Mouse (Mus musculus): ENCODE results near the gene Alg14. TPM values are rescaled to one million over a fixed set of nuclear protein-coding genes. Genes with fewer than 3 reads are reported as not detected.

The Alg14 gene
- total RNA-seq, 2 experiments from 2014 or later, result 27.6 to 31.0 TPM

- DNase-seq (ENCODE audit: low spot score in 2 of 2), result no peak
Measured at GRCm38 (mm10) chr3:121362002-121362401, 70.4 kb downstream of the Alg14 start.

GRCm38 (mm10) chr3:121364388-121364787 is 72.8 kb downstream of the Alg14 start:
- DNase-seq (ENCODE audit: low spot score in 2 of 2), result no peak

GRCm38 (mm10) chr3:121365131-121365530 is 73.6 kb downstream of the Alg14 start:
- no peak for DNase-seq (ENCODE audit: low spot score in 2 of 2)

GRCm38 (mm10) chr3:121368616-121369015 is 77.0 kb downstream of the Alg14 start:
- DNase-seq (ENCODE audit: low spot score in 2 of 2), result no peak

- DNase-seq (ENCODE audit: low spot score in 2 of 2), result no peak
Measured at GRCm38 (mm10) chr3:121369517-121369916, 77.9 kb downstream of the Alg14 start.

- no peak for DNase-seq (ENCODE audit: low spot score in 2 of 2)
Measured at GRCm38 (mm10) chr3:121370301-121370700, 78.7 kb downstream of the Alg14 start.

- DNase-seq (ENCODE audit: low spot score in 2 of 2), result no peak
Measured at GRCm38 (mm10) chr3:121370830-121371526, 79.4 kb downstream of the Alg14 start.

- DNase-seq (ENCODE audit: low spot score in 2 of 2), result no peak
Measured at GRCm38 (mm10) chr3:121371527-121372220, 80.1 kb downstream of the Alg14 start.

GRCm38 (mm10) chr3:121373897-121374441 is 82.4 kb downstream of the Alg14 start:
- DNase-seq (ENCODE audit: low spot score in 2 of 2), result no peak

GRCm38 (mm10) chr3:121375541-121376129 is 84.1 kb downstream of the Alg14 start:
- no peak for DNase-seq (ENCODE audit: low spot score in 2 of 2)

- DNase-seq (ENCODE audit: low spot score in 2 of 2), result no peak
Measured at GRCm38 (mm10) chr3:121378708-121379612, 87.4 kb downstream of the Alg14 start.

- DNase-seq (ENCODE audit: low spot score in 2 of 2), result no peak
Measured at GRCm38 (mm10) chr3:121379699-121380098, 88.1 kb downstream of the Alg14 start.

- DNase-seq (ENCODE audit: low spot score in 2 of 2), result no peak
Measured at GRCm38 (mm10) chr3:121387471-121388009, 96.0 kb downstream of the Alg14 start.

GRCm38 (mm10) chr3:121389366-121389765 is 97.8 kb downstream of the Alg14 start:
- no peak for DNase-seq (ENCODE audit: low spot score in 2 of 2)

- no peak for DNase-seq (ENCODE audit: low spot score in 2 of 2)
Measured at GRCm38 (mm10) chr3:121389860-121390530, 98.4 kb downstream of the Alg14 start.

- no peak for DNase-seq (ENCODE audit: low spot score in 2 of 2)
Measured at GRCm38 (mm10) chr3:121390724-121391123, 99.2 kb downstream of the Alg14 start.

GRCm38 (mm10) chr3:121395588-121396295 is 104.2 kb downstream of the Alg14 start:
- DNase-seq (ENCODE audit: low spot score in 2 of 2), result no peak

- DNase-seq (ENCODE audit: low spot score in 2 of 2), result no peak
Measured at GRCm38 (mm10) chr3:121396561-121396960, 105.0 kb downstream of the Alg14 start.

GRCm38 (mm10) chr3:121397007-121397406 is 105.4 kb downstream of the Alg14 start:
- no peak for DNase-seq (ENCODE audit: low spot score in 2 of 2)

Data from adrenal gland, postnatal 4 days (tissue).